Mouse (Mus musculus) erythroblast, embryonic 14.5 days (primary cell): ENCODE measurements around the gene Wfdc1.

Experiments
- GATA1 ChIP-seq: IDR thresholded peaks from 2 replicates; pipeline ENCODE4 v1.6.1; 2012; ENCODE audit warnings: low read length, inconsistent platforms, mixed read lengths
- TAL1 ChIP-seq: IDR thresholded peaks from 3 replicates; pipeline ENCODE4 v1.6.1; 2012; ENCODE audit warnings: low read length, inconsistent platforms, mixed read lengths

GRCm38 (mm10) chr8:119708878-119709702 is 42.9 kb downstream of the Wfdc1 start:
- no peak for TF ChIP-seq GATA1
- no peak for TF ChIP-seq TAL1
